Mouse (Mus musculus) embryonic fibroblast, embryonic 13.5 days (primary cell): ENCODE results near the gene Spc25. TPM values are rescaled to one million over a fixed set of nuclear protein-coding genes. Genes with fewer than 3 reads are reported as not detected.

Source experiments
- H3K27ac ChIP-seq: 2 replicates; pipeline ENCODE4 v1.5.1; 2012; ENCODE audit warnings: low read length, control low read depth, inconsistent platforms; ENCODE audit not compliant: insufficient read depth
- H3K4me1 ChIP-seq: 2 replicates; pipeline ENCODE4 v1.6.1; 2011; ENCODE audit warnings: low read length; ENCODE audit not compliant: control insufficient read depth, insufficient read depth
- H3K4me3 ChIP-seq: 2 replicates; pipeline ENCODE4 v1.5.1; 2011; ENCODE audit warnings: mild to moderate bottlenecking, control low read depth, low read length; ENCODE audit not compliant: insufficient read depth
- CTCF ChIP-seq: IDR thresholded peaks from 2 replicates; pipeline ENCODE4 v1.5.1; 2011; ENCODE audit warnings: mild to moderate bottlenecking, control low read depth, low read length, moderate library complexity, borderline replicate concordance; ENCODE audit not compliant: insufficient read depth
- POLR2A ChIP-seq: IDR thresholded peaks from 2 replicates; pipeline ENCODE4 v1.6.1; 2011; ENCODE audit warnings: low read depth, mild to moderate bottlenecking, control low read depth, low read length, moderate library complexity
- polyA plus RNA-seq: library from polyadenylated mRNA; stranded (reverse); fragments of >200 nt; gene quantifications from 2 replicates; pipeline ENCODE4 v1.2.4, GENCODE M21; 2011; ENCODE audit warnings: low read depth; ENCODE audit not compliant: missing spikeins, insufficient read length

Gene Spc25
- polyA plus RNA-seq, 1 experiment = 56.2 TPM

DNA sequence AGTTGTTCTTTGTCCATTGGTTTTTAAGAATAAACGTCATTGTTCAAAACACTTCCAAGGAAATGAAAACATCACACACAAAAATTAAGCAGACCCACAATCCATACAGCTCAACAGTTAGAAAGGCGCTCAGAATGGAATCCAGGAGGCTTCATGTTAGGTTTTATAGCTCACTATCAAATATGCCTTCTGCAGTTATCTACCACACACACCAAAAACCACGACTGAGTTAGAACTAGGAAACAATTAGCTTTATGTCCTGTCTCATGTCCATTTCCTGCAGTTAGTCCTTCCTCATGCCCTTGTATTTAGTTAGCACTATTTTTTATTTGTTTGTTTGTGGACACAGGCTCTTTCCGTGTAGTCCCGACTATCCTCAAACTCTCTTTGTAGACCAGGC lies 14.9 kb downstream of the Spc25 start:
- no peak overlapping the region for H3K4me3 ChIP-seq
- H3K27ac ChIP-seq = no peak overlapping the region
- TF ChIP-seq CTCF (no peak), POLR2A (no peak)
- H3K4me1 ChIP-seq = no peaks in the 10 kb centered on the region; the same call in 1 of the 2 replicates

- Histone ChIP-seq H3K27ac (no peak overlapping the region), H3K4me1 (no peaks in the 10 kb centered on the region), H3K4me3 (no peak overlapping the region)
- no peak for TF ChIP-seq POLR2A
- no peak for TF ChIP-seq CTCF
Observed at GRCm38 (mm10) chr2:69189222-69189621, 16.8 kb downstream of the Spc25 start.

DNA sequence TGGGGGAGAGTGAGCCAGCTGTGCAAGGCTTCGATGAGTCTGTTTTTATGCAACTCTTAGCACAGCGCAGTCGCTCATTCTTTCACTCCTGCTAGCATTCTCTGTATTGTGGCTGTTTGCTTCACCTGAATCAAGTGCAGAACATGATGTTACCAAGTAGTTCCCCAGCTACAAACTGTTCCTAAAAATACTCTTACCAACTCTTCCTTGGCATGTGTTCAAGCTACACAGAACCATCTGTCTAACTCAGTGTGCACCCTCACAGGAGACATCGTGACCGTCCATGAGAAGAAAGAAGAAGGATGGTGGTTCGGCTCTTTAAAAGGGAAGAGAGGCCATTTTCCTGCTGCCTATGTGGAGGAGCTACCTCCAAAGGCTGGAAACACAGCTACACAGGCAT lies 17.3 kb downstream of the Spc25 start:
- Histone ChIP-seq H3K27ac (no peak overlapping the region), H3K4me3 (no peak overlapping the region), H3K4me1 (no peaks in the 10 kb centered on the region)
- TF ChIP-seq CTCF (no peak), POLR2A (no peak)

DNA sequence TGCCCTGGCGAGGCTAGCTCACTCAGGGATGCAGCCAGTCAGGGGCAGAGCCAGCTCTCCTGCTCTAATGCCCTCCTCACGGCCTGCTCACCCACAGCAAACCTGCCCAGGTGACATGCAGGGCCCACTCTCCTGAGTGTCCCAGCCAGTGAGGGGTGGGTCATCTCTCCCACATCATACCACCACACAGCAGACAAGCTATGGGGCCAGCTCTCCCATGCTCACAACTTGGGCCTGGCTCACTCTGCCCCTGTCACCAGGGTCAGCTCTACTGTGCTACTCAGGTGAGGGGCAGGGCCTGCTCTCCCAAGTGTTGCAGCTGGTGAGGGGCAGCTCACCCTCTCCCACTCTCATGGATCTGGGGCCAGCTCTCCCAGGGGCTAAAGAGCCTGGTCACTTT lies 18.0 kb downstream of the Spc25 start:
- Histone ChIP-seq H3K27ac (no peak overlapping the region), H3K4me1 (no peaks in the 10 kb centered on the region), H3K4me3 (no peak overlapping the region)
- TF ChIP-seq POLR2A = no peak
- no peak for TF ChIP-seq CTCF

- no peak overlapping the region for H3K27ac ChIP-seq
- no peak overlapping the region for H3K4me3 ChIP-seq
- H3K4me1 ChIP-seq = no peaks in the 10 kb centered on the region
- TF ChIP-seq CTCF (no peak), POLR2A (no peak)
Observed at GRCm38 (mm10) chr2:69179721-69180120, 26.3 kb downstream of the Spc25 start.

- Histone ChIP-seq H3K27ac (no peak overlapping the region), H3K4me1 (no peaks in the 10 kb centered on the region), H3K4me3 (no peak overlapping the region)
- TF ChIP-seq CTCF = no peak
- TF ChIP-seq POLR2A = no peak
Observed at GRCm38 (mm10) chr2:69175296-69175695, 30.7 kb downstream of the Spc25 start.

DNA sequence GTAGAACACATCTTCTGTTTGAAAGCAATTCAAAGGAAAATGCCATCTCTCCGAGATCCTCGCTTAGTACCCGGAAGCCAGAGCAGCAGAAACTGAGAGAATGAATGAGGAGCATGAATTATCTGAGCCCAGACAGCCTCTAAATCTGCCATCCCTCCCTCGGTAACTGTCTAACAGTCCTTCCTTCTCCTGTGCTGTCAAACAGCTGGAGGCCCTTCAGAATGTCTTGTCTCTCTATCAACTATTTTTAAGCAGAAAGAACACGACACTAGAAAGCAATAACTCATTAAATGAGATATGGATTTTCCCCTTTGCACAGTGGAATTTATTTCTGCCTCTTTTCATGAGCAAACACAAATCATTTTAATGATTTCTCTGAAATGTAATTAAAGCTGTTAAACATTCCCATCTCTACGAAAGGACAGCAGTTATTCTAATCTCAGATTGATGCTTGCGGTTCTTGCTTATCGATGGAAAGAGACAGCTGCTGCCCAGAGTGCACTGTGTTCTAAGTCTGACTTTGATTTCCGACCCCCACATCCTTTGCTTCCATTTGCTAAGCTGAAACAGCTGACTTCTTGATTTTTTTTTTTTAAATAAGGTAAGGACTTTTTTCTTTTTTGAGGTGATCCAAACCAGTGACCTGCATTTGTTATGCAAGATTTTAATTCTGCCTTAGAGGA lies 35.5 kb downstream of the Spc25 start:
- Histone ChIP-seq H3K27ac (no peak overlapping the region), H3K4me3 (no peak overlapping the region)
- TF ChIP-seq POLR2A = no peak
- no peak for TF ChIP-seq CTCF

GRCm38 (mm10) chr2:69158907-69159306 lies 47.1 kb downstream of the Spc25 start:
- TF ChIP-seq CTCF (no peak), POLR2A (no peak)
- no peak overlapping the region for H3K27ac ChIP-seq
- no peaks in the 10 kb centered on the region for H3K4me1 ChIP-seq
- H3K4me3 ChIP-seq = no peak overlapping the region

More for the DNA sequence above, 35.5 kb downstream of the Spc25 start:
- H3K4me1 ChIP-seq = no peaks in the 10 kb centered on the region

DNA sequence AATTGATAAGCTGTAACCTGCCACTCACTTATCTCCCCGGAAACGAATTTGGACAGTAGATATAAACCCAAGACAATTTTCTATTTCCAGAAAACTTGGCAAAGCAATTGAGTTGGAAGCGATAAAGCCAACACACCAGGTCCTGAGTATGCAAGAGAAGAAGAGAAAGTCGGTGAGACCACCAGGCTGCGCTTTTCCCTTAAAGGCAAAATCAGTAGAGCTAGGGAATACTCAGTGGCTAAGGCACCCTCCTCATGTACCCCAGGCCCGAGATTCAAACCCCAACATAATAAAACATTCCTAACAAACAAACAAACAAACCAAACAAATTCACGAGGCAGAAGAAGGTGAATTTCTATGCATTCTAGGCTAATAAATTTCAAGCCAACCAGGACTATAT lies 49.7 kb downstream of the Spc25 start:
- Histone ChIP-seq H3K4me1 (no peaks in the 10 kb centered on the region), H3K4me3 (no peak overlapping the region), H3K27ac (no peak overlapping the region)
- TF ChIP-seq CTCF (no peak), POLR2A (no peak)

DNA sequence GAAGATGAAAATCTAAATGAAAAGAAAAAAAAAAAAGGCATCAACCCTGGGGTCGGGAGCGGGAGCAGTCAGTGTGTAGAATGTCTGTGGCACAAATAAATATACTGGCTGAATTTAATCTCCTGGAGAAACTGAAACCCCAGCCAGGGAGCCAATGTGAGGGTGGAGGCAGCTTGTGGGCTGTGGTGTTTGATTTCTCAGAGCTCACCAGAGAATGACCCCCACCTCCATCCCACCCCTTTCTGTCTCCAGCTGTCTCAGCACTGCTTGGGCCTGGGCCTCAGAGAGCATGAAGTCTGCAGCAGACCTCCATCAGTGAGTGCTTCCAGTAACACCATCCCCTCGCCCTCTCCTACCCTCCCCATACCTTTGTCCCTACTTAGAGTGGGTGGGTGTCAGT lies 50.1 kb downstream of the Spc25 start:
- no peak for TF ChIP-seq CTCF
- Histone ChIP-seq H3K27ac (no peak overlapping the region), H3K4me3 (no peak overlapping the region)

More for the DNA sequence above, 50.1 kb downstream of the Spc25 start:
- H3K4me1 ChIP-seq = no peaks in the 10 kb centered on the region
